Mouse (Mus musculus) right cerebral cortex, adult 2 months (tissue): ENCODE measurements at regions not wholly inside any gene's neighbourhood (a gene's known extent, or its start where the extent isn't known, plus 50 kb on each side); places are given as distances from the start of the nearest gene placed in this dataset.

Experiments used
- DNase-seq, 2 experiments: peaks; one replicate each; pipeline ENCODE4 v3.0.0; 2021 to 2022; ENCODE audit warnings: low spot score in 2 of 2

GRCm38 (mm10) chr3:51019650-51020346 is 204.4 kb upstream of the Noct start:
- no peak for DNase-seq

- DNase-seq, result no peak
Measured at GRCm38 (mm10) chr3:51024655-51025054, 199.6 kb upstream of the Noct start.

GRCm38 (mm10) chr3:51031821-51032220 is 192.4 kb upstream of the Noct start:
- no peak for DNase-seq

GRCm38 (mm10) chr3:51033292-51033691 is 191.0 kb upstream of the Noct start:
- DNase-seq, result no peak

- no peak for DNase-seq
Measured at GRCm38 (mm10) chr3:51036700-51037306, 187.4 kb upstream of the Noct start.

- DNase-seq, result peak in 1 of 2 experiments; percentile 4
Measured at GRCm38 (mm10) chr3:51042223-51042846, 181.9 kb upstream of the Noct start.

- no peak for DNase-seq
Measured at GRCm38 (mm10) chr3:51048739-51049138, 175.5 kb upstream of the Noct start.

GRCm38 (mm10) chr3:51050156-51050555 is 174.1 kb upstream of the Noct start:
- DNase-seq, result no peak

- no peak for DNase-seq
Measured at GRCm38 (mm10) chr3:51055004-51055403, 169.2 kb upstream of the Noct start.

- no peak for DNase-seq
Measured at GRCm38 (mm10) chr3:51064201-51064600, 160.0 kb upstream of the Noct start.

- no peak for DNase-seq
Measured at GRCm38 (mm10) chr3:51066373-51066772, 157.9 kb upstream of the Noct start.

- peak; percentile 44 to 62 for DNase-seq
Measured at GRCm38 (mm10) chr3:51072417-51072816, 151.8 kb upstream of the Noct start.

GRCm38 (mm10) chr3:51073003-51073679 is 151.1 kb upstream of the Noct start:
- DNase-seq, result no peak

- no peak for DNase-seq
Measured at GRCm38 (mm10) chr3:51073743-51074319, 150.4 kb upstream of the Noct start.

- no peak for DNase-seq
Measured at GRCm38 (mm10) chr3:51075219-51075920, 148.9 kb upstream of the Noct start.

- DNase-seq, result no peak
Measured at GRCm38 (mm10) chr3:51078459-51078858, 145.8 kb upstream of the Noct start.

GRCm38 (mm10) chr3:51080415-51080814 is 143.8 kb upstream of the Noct start:
- DNase-seq, result no peak

- DNase-seq, result no peak
Measured at GRCm38 (mm10) chr3:51080855-51081254, 143.4 kb upstream of the Noct start.

- no peak for DNase-seq
Measured at GRCm38 (mm10) chr3:51082831-51083575, 141.2 kb upstream of the Noct start.

GRCm38 (mm10) chr3:51083583-51083982 is 140.7 kb upstream of the Noct start:
- no peak for DNase-seq

GRCm38 (mm10) chr3:51086441-51086849 is 137.8 kb upstream of the Noct start:
- no peak for DNase-seq
